In genomic region chr1:39527432-39527831, GRCm38 (mm10) we compare ENCODE assay signal across 8 mouse cellular contexts. TPM values are rescaled to one million over a fixed set of nuclear protein-coding genes. Genes with fewer than 3 reads are reported as not detected.
DNase-seq lines count a peak whose midpoint lies in the region; ATAC-seq and TF ChIP-seq lines count a peak whose summit lies in the region.

No protein-coding gene starts in this region.

- no peak overlapping the region for H3K4me2 ChIP-seq in neural tube, embryonic 15.5 days

- H3K79me2 ChIP-seq in liver, adult 2 months (ENCODE audit: control insufficient read depth, insufficient read depth, low read length): no peaks in the 10 kb centered on the region

- TF ChIP-seq POLR2A in liver, adult 2 months (IDR thresholded peaks at IDR 0.05; ENCODE audit: extremely low read depth, insufficient read depth, low read length): no peak

- 15% methylated on average over 7 of the region's 7 CpGs for WGBS in neural tube, embryonic 15.5 days
- 9% methylated on average over 7 of the region's 7 CpGs for WGBS in liver, adult 2 months

- H3K27ac ChIP-seq in neural tube, embryonic 15.5 days (replicated peaks): no peak overlapping the region
- no peak overlapping the region for H3K27ac ChIP-seq in liver, adult 2 months (replicated peaks; ENCODE audit: insufficient read depth, low read depth, low read length)

- H3K4me1 ChIP-seq in neural tube, embryonic 15.5 days: no peaks in the 10 kb centered on the region
- peaks cover 2% of the 10 kb centered on the region; the same call in 1 of the 2 replicates for H3K4me1 ChIP-seq in liver, adult 2 months (ENCODE audit: control insufficient read depth, insufficient read depth, low read length)

- no peaks in the 10 kb centered on the region for H3K9me3 ChIP-seq in neural tube, embryonic 15.5 days (replicated peaks)

- peak; percentile 78 for DNase-seq in neural tube, embryonic 10.5 days (ENCODE audit: extremely low spot score, low spot score)
- DNase-seq in cerebellum, adult 11 months: peak; percentile 64
- peak; percentile 62 to 65 for DNase-seq in frontal cortex, postnatal 36 days (ENCODE audit: low spot score in 2 of 2)
- DNase-seq in kidney, adult 18-20 months: peak; percentile 75
- DNase-seq in liver, adult 2 months (ENCODE audit: extremely low read depth, low read depth, low spot score): peak; percentile 59
- peak; percentile 88 for DNase-seq in thymus, postnatal 0 days (ENCODE audit: low spot score)

- H3K4me3 ChIP-seq in neural tube, embryonic 15.5 days (replicated peaks): no peak overlapping the region
- H3K4me3 ChIP-seq in liver, adult 2 months (ENCODE audit: insufficient read depth, low read depth, low read length): no peak overlapping the region

- no peaks in the 10 kb centered on the region for H3K27me3 ChIP-seq in neural tube, embryonic 15.5 days (replicated peaks)
- H3K27me3 ChIP-seq in liver, adult 2 months (ENCODE audit: control insufficient read depth, insufficient read depth, low read length): no peaks in the 10 kb centered on the region

- ATAC-seq in neural tube, embryonic 15.5 days (ENCODE audit: low FRiP score): no peak
- ATAC-seq in neutrophil, adult 5-6 weeks (ENCODE audit: extremely low read depth, insufficient number of reproducible peaks, low FRiP score, poor library complexity, severe bottlenecking): peak; percentile 59; the same call in 1 of the 2 replicates

- H3K9ac ChIP-seq in neural tube, embryonic 15.5 days (replicated peaks): no peak overlapping the region
- no peak overlapping the region for H3K9ac ChIP-seq in liver, adult 2 months (ENCODE audit: low read depth, low read length)

- peak; percentile 92 for TF ChIP-seq CTCF in liver, adult 2 months (IDR thresholded peaks at IDR 0.05; ENCODE audit: low read depth, low read length)

- H3K36me3 ChIP-seq in neural tube, embryonic 15.5 days: no peaks in the 10 kb centered on the region
- H3K36me3 ChIP-seq in liver, adult 2 months (ENCODE audit: control insufficient read depth, insufficient read depth, low read length): no peaks in the 10 kb centered on the region

RNA-seq across cellular contexts. Expression of gene Cnot11, which starts 7.4 kb away (rescaled TPM):
- 15.2 and 16.7 TPM in 2 replicates for polyA plus RNA-seq in neural tube, embryonic 15.5 days (2015; fragmentation: Nextera tagmentation; extraction: Ambion mirVana)
- total RNA-seq in liver, adult 2 months (2014; rRNA removed): 6.8 and 7.7 TPM in 2 replicates
- 9.3 and 9.9 TPM in 2 replicates for polyA plus RNA-seq in liver, adult 2 months (2012; rRNA removed)
- 20.6 and 22.5 TPM in 2 replicates for total RNA-seq in neutrophil, adult 5-6 weeks (2017)
- 24.3 and 24.6 TPM in 2 replicates for polyA plus RNA-seq in thymus, postnatal 0 days (2015; fragmentation: Nextera tagmentation; extraction: Ambion mirVana)

RNA-seq across cellular contexts. Expression of gene Tbc1d8, which starts 48.9 kb away (rescaled TPM):
- 12.2 and 12.7 TPM in 2 replicates for polyA plus RNA-seq in neural tube, embryonic 15.5 days (2015; fragmentation: Nextera tagmentation; extraction: Ambion mirVana)
- total RNA-seq in liver, adult 2 months (2014; rRNA removed): 7.0 and 12.6 TPM in 2 replicates
- polyA plus RNA-seq in liver, adult 2 months (2012; rRNA removed): 8.2 and 13.9 TPM in 2 replicates
- total RNA-seq in neutrophil, adult 5-6 weeks (2017): 13.3 and 14.6 TPM in 2 replicates
- 5.9 and 7.4 TPM in 2 replicates for polyA plus RNA-seq in thymus, postnatal 0 days (2015; fragmentation: Nextera tagmentation; extraction: Ambion mirVana)

RNA-seq across cellular contexts. Expression of gene Rnf149, which starts 49.8 kb away (rescaled TPM):
- polyA plus RNA-seq in neural tube, embryonic 15.5 days (2015; fragmentation: Nextera tagmentation; extraction: Ambion mirVana): 26.1 and 26.5 TPM in 2 replicates
- 83.6 and 84.2 TPM in 2 replicates for total RNA-seq in liver, adult 2 months (2014; rRNA removed)
- polyA plus RNA-seq in liver, adult 2 months (2012; rRNA removed): 58.9 and 66.0 TPM in 2 replicates
- total RNA-seq in neutrophil, adult 5-6 weeks (2017): 478 and 497 TPM in 2 replicates
- polyA plus RNA-seq in thymus, postnatal 0 days (2015; fragmentation: Nextera tagmentation; extraction: Ambion mirVana): 10.6 and 18.3 TPM in 2 replicates
